Mouse (Mus musculus) embryonic facial prominence, embryonic 15.5 days (tissue): Measurements from ENCODE around the gene Astn2. TPM values are rescaled to one million over a fixed set of nuclear protein-coding genes. Genes with fewer than 3 reads are reported as not detected.

Experiments used
- ATAC-seq: fragments of 200-750 bp; cut with Nextera tagmentation; 2 replicates; pipeline ENCODE4 v1.8.0; 2017; ENCODE audit warnings: low read depth, moderate TSS enrichment; ENCODE audit not compliant: insufficient number of reproducible peaks, low FRiP score, low TSS enrichment
- H3K27ac ChIP-seq: fragments of 300-500 bp; sonication (generic); replicated peaks from 2 replicates; pipeline ENCODE4 v1.5.1; 2015; ENCODE audit warnings: mild to moderate bottlenecking, inconsistent platforms
- H3K27me3 ChIP-seq: fragments of 300-500 bp; sonication (generic); 2 replicates; pipeline ENCODE4 v1.6.1; 2015; ENCODE audit warnings: inconsistent platforms
- H3K36me3 ChIP-seq: fragments of 300-500 bp; sonication (generic); 2 replicates; pipeline ENCODE4 v1.6.1; 2015; ENCODE audit warnings: mild to moderate bottlenecking, inconsistent platforms
- H3K4me1 ChIP-seq: fragments of 300-500 bp; sonication (generic); 2 replicates; pipeline ENCODE4 v1.6.1; 2015; ENCODE audit warnings: inconsistent platforms
- H3K4me2 ChIP-seq: fragments of 300-500 bp; sonication (generic); replicated peaks from 2 replicates; pipeline ENCODE4 v1.6.1; 2015; ENCODE audit warnings: mild to moderate bottlenecking, inconsistent platforms
- H3K4me3 ChIP-seq: fragments of 300-500 bp; sonication (generic); replicated peaks from 2 replicates; pipeline ENCODE4 v1.5.1; 2015; ENCODE audit warnings: mild to moderate bottlenecking, inconsistent platforms
- H3K9ac ChIP-seq: fragments of 300-500 bp; sonication (generic); 2 replicates; pipeline ENCODE4 v1.6.1; 2015; ENCODE audit warnings: inconsistent platforms
- H3K9me3 ChIP-seq: fragments of 300-500 bp; sonication (generic); replicated peaks from 2 replicates; pipeline ENCODE4 v1.6.1; 2016; ENCODE audit warnings: inconsistent platforms
- WGBS: fragments of 180-500 bp; shearing (Covaris S2); methylation state at CpG from one replicate; pipeline ENCODE4 v1.1.7; 2015; 5-methylcytosine and 5-hydroxymethylcytosine counted together
- polyA plus RNA-seq: library from polyadenylated mRNA; unstranded; fragments of >200 nt; fragmentation: Nextera tagmentation; extraction: Ambion mirVana; gene quantifications from 2 replicates; pipeline ENCODE4 v1.2.1, GENCODE M21; 2015

Astn2 gene
- polyA plus RNA-seq, 1 experiment from 2014 or later = 1.6 TPM

- H3K36me3 ChIP-seq = no peaks in the 10 kb centered on the region
- H3K9ac ChIP-seq = no peak overlapping the region
- H3K27me3 ChIP-seq = no peaks in the 10 kb centered on the region
- no peak overlapping the region for H3K4me2 ChIP-seq
- no peak for ATAC-seq
- no peaks in the 10 kb centered on the region for H3K9me3 ChIP-seq
- 70% methylated on average over 1 of the region's 1 CpGs for WGBS
- no peaks in the 10 kb centered on the region for H3K4me1 ChIP-seq
- H3K27ac ChIP-seq = no peak overlapping the region
- no peak overlapping the region for H3K4me3 ChIP-seq
These were observed 91.7 kb downstream of the Astn2 start for GRCm38 (mm10) chr4:66312733-66313132.

GRCm38 (mm10) chr4:66310315-66311020 is 93.9 kb downstream of the Astn2 start:
- ATAC-seq = no peak
- Histone ChIP-seq H3K36me3 (no peaks in the 10 kb centered on the region), H3K4me2 (no peak overlapping the region), H3K9me3 (no peaks in the 10 kb centered on the region), H3K27ac (no peak overlapping the region), H3K27me3 (no peaks in the 10 kb centered on the region), H3K4me1 (no peaks in the 10 kb centered on the region), H3K4me3 (no peak overlapping the region), H3K9ac (no peak overlapping the region)
- 77% methylated on average over 7 of the region's 7 CpGs for WGBS

- Histone ChIP-seq H3K9ac (no peak overlapping the region), H3K4me1 (no peaks in the 10 kb centered on the region), H3K9me3 (no peaks in the 10 kb centered on the region), H3K36me3 (no peaks in the 10 kb centered on the region), H3K4me2 (no peak overlapping the region), H3K27me3 (no peaks in the 10 kb centered on the region), H3K4me3 (no peak overlapping the region), H3K27ac (no peak overlapping the region)
- ATAC-seq = no peak
- WGBS = 77% methylated on average over 6 of the region's 6 CpGs
These were observed 98.0 kb downstream of the Astn2 start for GRCm38 (mm10) chr4:66306377-66306776.

- Histone ChIP-seq H3K4me2 (no peak overlapping the region), H3K27me3 (no peaks in the 10 kb centered on the region), H3K36me3 (no peaks in the 10 kb centered on the region), H3K9ac (no peak overlapping the region), H3K9me3 (no peaks in the 10 kb centered on the region), H3K4me1 (no peaks in the 10 kb centered on the region), H3K27ac (no peak overlapping the region), H3K4me3 (no peak overlapping the region)
- 60% methylated on average over 7 of the region's 7 CpGs for WGBS
- no peak for ATAC-seq
These were observed 101.6 kb downstream of the Astn2 start for GRCm38 (mm10) chr4:66302686-66303310.

- no peak overlapping the region for H3K27ac ChIP-seq
- no peaks in the 10 kb centered on the region for H3K4me1 ChIP-seq
- no peak overlapping the region for H3K4me3 ChIP-seq
- ATAC-seq = no peak
- no peaks in the 10 kb centered on the region for H3K9me3 ChIP-seq
- H3K27me3 ChIP-seq = no peaks in the 10 kb centered on the region
- H3K4me2 ChIP-seq = no peak overlapping the region
- no peaks in the 10 kb centered on the region for H3K36me3 ChIP-seq
- H3K9ac ChIP-seq = no peak overlapping the region
These were observed 119.4 kb downstream of the Astn2 start for GRCm38 (mm10) chr4:66285034-66285433.

GRCm38 (mm10) chr4:66276096-66276495 is 128.3 kb downstream of the Astn2 start:
- 62% methylated on average over 4 of the region's 4 CpGs for WGBS
- no peaks in the 10 kb centered on the region for H3K4me1 ChIP-seq
- no peaks in the 10 kb centered on the region for H3K9me3 ChIP-seq
- H3K27ac ChIP-seq = no peak overlapping the region
- no peak overlapping the region for H3K4me3 ChIP-seq
- H3K36me3 ChIP-seq = no peaks in the 10 kb centered on the region
- no peak overlapping the region for H3K4me2 ChIP-seq
- H3K27me3 ChIP-seq = no peaks in the 10 kb centered on the region
- ATAC-seq = no peak
- no peak overlapping the region for H3K9ac ChIP-seq

GRCm38 (mm10) chr4:66271550-66272117 is 132.8 kb downstream of the Astn2 start:
- Histone ChIP-seq H3K36me3 (no peaks in the 10 kb centered on the region), H3K9me3 (no peaks in the 10 kb centered on the region), H3K27me3 (no peaks in the 10 kb centered on the region), H3K27ac (no peak overlapping the region), H3K9ac (no peak overlapping the region), H3K4me2 (no peak overlapping the region), H3K4me1 (no peaks in the 10 kb centered on the region), H3K4me3 (no peak overlapping the region)
- WGBS = 68% methylated on average over 6 of the region's 6 CpGs
- no peak for ATAC-seq

GRCm38 (mm10) chr4:66264031-66264430 is 140.4 kb downstream of the Astn2 start:
- no peak for ATAC-seq
- H3K4me3 ChIP-seq = no peak overlapping the region
- H3K4me2 ChIP-seq = no peak overlapping the region
- no peaks in the 10 kb centered on the region for H3K4me1 ChIP-seq
- H3K9me3 ChIP-seq = no peaks in the 10 kb centered on the region
- no peak overlapping the region for H3K9ac ChIP-seq
- no peaks in the 10 kb centered on the region for H3K27me3 ChIP-seq
- 60% methylated on average over 4 of the region's 4 CpGs for WGBS
- no peak overlapping the region for H3K27ac ChIP-seq
- H3K36me3 ChIP-seq = no peaks in the 10 kb centered on the region

- no peak for ATAC-seq
- no peak overlapping the region for H3K4me3 ChIP-seq
- H3K4me1 ChIP-seq = no peaks in the 10 kb centered on the region
- 76% methylated on average over 3 of the region's 3 CpGs for WGBS
- no peak overlapping the region for H3K4me2 ChIP-seq
- H3K27me3 ChIP-seq = no peaks in the 10 kb centered on the region
- no peaks in the 10 kb centered on the region for H3K36me3 ChIP-seq
- H3K9ac ChIP-seq = no peak overlapping the region
- no peak overlapping the region for H3K27ac ChIP-seq
- no peaks in the 10 kb centered on the region for H3K9me3 ChIP-seq
These were observed 143.1 kb downstream of the Astn2 start for GRCm38 (mm10) chr4:66261276-66261675.

- no peak overlapping the region for H3K4me3 ChIP-seq
- H3K27ac ChIP-seq = no peak overlapping the region
- no peaks in the 10 kb centered on the region for H3K27me3 ChIP-seq
- H3K36me3 ChIP-seq = no peaks in the 10 kb centered on the region
- no peak overlapping the region for H3K4me2 ChIP-seq
- no peaks in the 10 kb centered on the region for H3K9me3 ChIP-seq
- H3K4me1 ChIP-seq = no peaks in the 10 kb centered on the region
- 66% methylated on average over 2 of the region's 2 CpGs for WGBS
- no peak for ATAC-seq
- no peak overlapping the region for H3K9ac ChIP-seq
These were observed 145.5 kb downstream of the Astn2 start for GRCm38 (mm10) chr4:66258905-66259304.

GRCm38 (mm10) chr4:66254695-66255492 is 149.5 kb downstream of the Astn2 start:
- Histone ChIP-seq H3K4me3 (no peak overlapping the region), H3K27ac (no peak overlapping the region), H3K4me1 (no peaks in the 10 kb centered on the region), H3K9me3 (no peaks in the 10 kb centered on the region), H3K9ac (no peak overlapping the region), H3K27me3 (no peaks in the 10 kb centered on the region), H3K36me3 (no peaks in the 10 kb centered on the region), H3K4me2 (no peak overlapping the region)
- 68% methylated on average over 4 of the region's 4 CpGs for WGBS
- no peak for ATAC-seq
